ENCODE assay signal across 23 mouse cellular contexts in genomic region chr19:53833745-53834369, GRCm38 (mm10). TPM values are rescaled to one million over a fixed set of nuclear protein-coding genes. Genes with fewer than 3 reads are reported as not detected.
A peak's percentile ranks its signal among the peaks of the same experiment; 100 is the strongest.
DNase-seq lines count a peak whose midpoint lies in the region; ATAC-seq and TF ChIP-seq lines count a peak whose summit lies in the region.
"Had no signal": no experiment of that assay in that cellular context is flagged by ENCODE, and none has a peak within 500 bp of the region (broad histone marks: within the 10 kb centered on the region; RNA-seq: fewer than 3 reads in every experiment).

No protein-coding gene starts in this region.

- 45% methylated on average over 8 of the region's 8 CpGs for WGBS in hindbrain, embryonic 15.5 days
- WGBS in hindbrain, embryonic 12.5 days: 55% methylated on average over 8 of the region's 8 CpGs
- WGBS in forebrain, embryonic 12.5 days: 33% methylated on average over 8 of the region's 8 CpGs
- 22% methylated on average over 8 of the region's 8 CpGs for WGBS in limb, embryonic 14.5 days
- WGBS in midbrain, embryonic 16.5 days: 30% methylated on average over 8 of the region's 8 CpGs

- H3K27me3 ChIP-seq in hindbrain, embryonic 15.5 days: no peaks in the 10 kb centered on the region
- H3K27me3 ChIP-seq in hindbrain, embryonic 12.5 days: no peaks in the 10 kb centered on the region
- H3K27me3 ChIP-seq in forebrain, embryonic 12.5 days: no peaks in the 10 kb centered on the region
- no peaks in the 10 kb centered on the region for H3K27me3 ChIP-seq in limb, embryonic 14.5 days (ENCODE audit: control insufficient read depth, insufficient read depth, low read length)
- no peaks in the 10 kb centered on the region for H3K27me3 ChIP-seq in midbrain, embryonic 16.5 days (ENCODE audit: control insufficient read depth, insufficient read depth, low read depth, low read length)
- H3K27me3 ChIP-seq: liver, embryonic 12.5 days had no signal

- 0 out of 2 replicates have a peak overlapping the region, but pooled peaks have one; percentile 24 for H3K27ac ChIP-seq in hindbrain, embryonic 15.5 days (replicated peaks)
- H3K27ac ChIP-seq in hindbrain, embryonic 12.5 days: no peak overlapping the region
- H3K27ac ChIP-seq in forebrain, embryonic 12.5 days: peak overlapping the region; percentile 86
- H3K27ac ChIP-seq in limb, embryonic 14.5 days (replicated peaks; ENCODE audit: low read depth, low read length): no peak overlapping the region
- H3K27ac ChIP-seq in midbrain, embryonic 16.5 days (ENCODE audit: low read length): peak overlapping the region; percentile 51; the same call in 1 of the 2 replicates
- H3K27ac ChIP-seq: gastrocnemius, adult 2 months; heart, embryonic 10.5 days; hindbrain, embryonic 14.5 days; liver, embryonic 12.5 days had no signal

- no peak overlapping the region for H3K4me2 ChIP-seq in hindbrain, embryonic 15.5 days
- H3K4me2 ChIP-seq in hindbrain, embryonic 12.5 days (replicated peaks): no peak overlapping the region
- 0 out of 2 replicates have a peak overlapping the region, but pooled peaks have one; percentile 13 for H3K4me2 ChIP-seq in forebrain, embryonic 12.5 days
- H3K4me2 ChIP-seq in limb, embryonic 14.5 days (replicated peaks; ENCODE audit: low read depth, low read length, severe bottlenecking): no peak overlapping the region
- no peak overlapping the region for H3K4me2 ChIP-seq in midbrain, embryonic 16.5 days (ENCODE audit: low read length)
- H3K4me2 ChIP-seq: hindbrain, embryonic 14.5 days; liver, embryonic 12.5 days had no signal

- H3K4me1 ChIP-seq in hindbrain, embryonic 15.5 days (replicated peaks): peaks cover 17% of the 10 kb centered on the region
- peaks cover 21% of the 10 kb centered on the region for H3K4me1 ChIP-seq in hindbrain, embryonic 12.5 days
- H3K4me1 ChIP-seq in forebrain, embryonic 12.5 days: peaks cover 41% of the 10 kb centered on the region
- peaks cover 23% of the 10 kb centered on the region for H3K4me1 ChIP-seq in limb, embryonic 14.5 days (ENCODE audit: control insufficient read depth, insufficient read depth, low read length)
- H3K4me1 ChIP-seq in midbrain, embryonic 16.5 days (ENCODE audit: control insufficient read depth, insufficient read depth, low read length): peaks cover 3% of the 10 kb centered on the region; the same call in 1 of the 2 replicates

- no peaks in the 10 kb centered on the region for H3K9me3 ChIP-seq in hindbrain, embryonic 15.5 days
- no peaks in the 10 kb centered on the region for H3K9me3 ChIP-seq in hindbrain, embryonic 12.5 days (replicated peaks)
- H3K9me3 ChIP-seq in forebrain, embryonic 12.5 days: no peaks in the 10 kb centered on the region
- H3K9me3 ChIP-seq in limb, embryonic 14.5 days (ENCODE audit: control insufficient read depth, low read length): no peaks in the 10 kb centered on the region
- H3K9me3 ChIP-seq in midbrain, embryonic 16.5 days (replicated peaks; ENCODE audit: control insufficient read depth, low read length, poor library complexity, severe bottlenecking): no peaks in the 10 kb centered on the region
- H3K9me3 ChIP-seq: heart, embryonic 10.5 days; liver, embryonic 12.5 days had no signal

- no peak for TF ChIP-seq POLR2A in limb, embryonic 14.5 days (IDR thresholded peaks at IDR 0.05; ENCODE audit: borderline replicate concordance, extremely low read depth, insufficient read depth, insufficient read length)

- no peak overlapping the region for H3K9ac ChIP-seq in hindbrain, embryonic 15.5 days
- no peak overlapping the region for H3K9ac ChIP-seq in hindbrain, embryonic 12.5 days
- H3K9ac ChIP-seq in forebrain, embryonic 12.5 days: no peak overlapping the region
- H3K9ac ChIP-seq in limb, embryonic 14.5 days (ENCODE audit: low read depth, low read length, severe bottlenecking): no peak overlapping the region
- H3K9ac ChIP-seq in midbrain, embryonic 16.5 days (ENCODE audit: low read depth, low read length): no peak overlapping the region
- H3K9ac ChIP-seq: hindbrain, embryonic 14.5 days; liver, embryonic 12.5 days had no signal

- no peak for ATAC-seq in hindbrain, embryonic 15.5 days (ENCODE audit: low FRiP score, low read depth)
- ATAC-seq in hindbrain, embryonic 12.5 days (ENCODE audit: low FRiP score): no peak
- ATAC-seq in forebrain, embryonic 12.5 days (ENCODE audit: low FRiP score): peak; percentile 79
- peak; percentile 45 for ATAC-seq in limb, embryonic 14.5 days (ENCODE audit: low FRiP score, low read depth)
- peak; percentile 37 for ATAC-seq in midbrain, embryonic 16.5 days
- ATAC-seq: CD4-positive, CD25-positive, alpha-beta regulatory T cell, adult 4 months; intestine, embryonic 16.5 days; liver, embryonic 12.5 days had no signal

- peak; percentile 66 for DNase-seq in limb, embryonic 14.5 days (ENCODE audit: low spot score)
- DNase-seq in MN1 (ENCODE audit: low spot score): no peak
- DNase-seq in thymus, postnatal 10 days (ENCODE audit: low spot score in 2 of 2): no peak
- DNase-seq: adrenal gland, postnatal 14 days; cerebellum, adult 11 months; cerebellum, postnatal 25 days; gastrocnemius, adult 2 months; heart, postnatal 10 days; kidney, postnatal 4 days; layer of hippocampus, postnatal 36 days; left cerebral cortex, postnatal 4 days; lung, adult 2 months; lung, postnatal 36 days; thymus, postnatal 14 days had no signal

- H3K4me3 ChIP-seq in hindbrain, embryonic 15.5 days: no peak overlapping the region
- no peak overlapping the region for H3K4me3 ChIP-seq in hindbrain, embryonic 12.5 days
- H3K4me3 ChIP-seq in forebrain, embryonic 12.5 days (replicated peaks): no peak overlapping the region
- no peak overlapping the region for H3K4me3 ChIP-seq in limb, embryonic 14.5 days (replicated peaks; ENCODE audit: low read length)
- H3K4me3 ChIP-seq in midbrain, embryonic 16.5 days (ENCODE audit: low read depth, low read length): no peak overlapping the region
- H3K4me3 ChIP-seq: gastrocnemius, adult 2 months; heart, embryonic 10.5 days; liver, embryonic 12.5 days had no signal

- H3K36me3 ChIP-seq in hindbrain, embryonic 15.5 days: no peaks in the 10 kb centered on the region
- H3K36me3 ChIP-seq in hindbrain, embryonic 12.5 days: no peaks in the 10 kb centered on the region
- no peaks in the 10 kb centered on the region for H3K36me3 ChIP-seq in forebrain, embryonic 12.5 days (replicated peaks)
- H3K36me3 ChIP-seq in limb, embryonic 14.5 days (ENCODE audit: control insufficient read depth, insufficient read depth, low read length): no peaks in the 10 kb centered on the region
- H3K36me3 ChIP-seq in midbrain, embryonic 16.5 days (ENCODE audit: control insufficient read depth, insufficient read depth, low read length): no peaks in the 10 kb centered on the region
- H3K36me3 ChIP-seq: liver, embryonic 12.5 days had no signal

RNA-seq across cellular contexts. Expression of gene Pdcd4, which starts 58.2 kb away (rescaled TPM):
- 58.0 and 60.4 TPM in 2 replicates for polyA plus RNA-seq in hindbrain, embryonic 15.5 days (2015; fragmentation: Nextera tagmentation; extraction: Ambion mirVana)
- 103 and 113 TPM in 2 replicates for polyA plus RNA-seq in hindbrain, embryonic 12.5 days (2016; fragmentation: Nextera tagmentation; extraction: Ambion mirVana)
- polyA plus RNA-seq in forebrain, embryonic 12.5 days (2016; fragmentation: Nextera tagmentation; extraction: Ambion mirVana): 110 and 111 TPM in 2 replicates
- 23.3 and 43.3 TPM in 2 replicates for polyA plus RNA-seq in limb, embryonic 14.5 days (2012; rRNA removed)
- polyA plus RNA-seq in limb, embryonic 14.5 days (2014; fragmentation: Nextera tagmentation; extraction: Ambion mirVana): 96.4 and 109 TPM in 2 replicates
- 65.1 and 69.8 TPM in 2 replicates for polyA plus RNA-seq in midbrain, embryonic 16.5 days (2015; fragmentation: Nextera tagmentation; extraction: Ambion mirVana)

Comparison
In these comparisons a context has a peak if more than half of its experiments do, and no peak if none do; other contexts are left out.
1. H3K27ac ChIP-seq: peak in hindbrain, embryonic 15.5 days (single experiment), forebrain, embryonic 12.5 days (single experiment) and midbrain, embryonic 16.5 days (single experiment); none in hindbrain, embryonic 12.5 days (single experiment) and limb, embryonic 14.5 days (single experiment).
2. ATAC-seq: peak in forebrain, embryonic 12.5 days (single experiment), limb, embryonic 14.5 days (single experiment) and midbrain, embryonic 16.5 days (single experiment); none in hindbrain, embryonic 15.5 days (single experiment) and hindbrain, embryonic 12.5 days (single experiment).